ENCODE assay signal across 12 mouse cellular contexts in the genomic region with DNA sequence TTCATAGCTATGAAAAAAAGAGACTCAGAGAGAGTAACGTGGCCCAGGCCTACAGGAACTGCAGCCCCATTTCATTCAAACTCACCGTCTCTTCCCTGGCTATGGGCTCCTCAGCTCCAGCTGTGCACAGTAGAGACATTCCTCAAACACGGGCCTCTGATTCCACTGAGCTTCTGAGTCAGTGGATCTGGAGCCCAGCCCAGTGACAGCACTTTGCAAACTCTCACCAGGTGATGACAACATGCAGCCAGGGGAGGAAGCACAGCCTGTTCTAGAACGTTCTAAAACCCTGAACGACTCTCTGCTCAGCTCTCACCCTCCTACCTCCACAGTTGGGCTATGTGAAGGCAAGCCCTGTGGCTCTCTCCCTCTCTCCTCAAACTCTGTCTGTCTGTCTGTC. TPM values are rescaled to one million over a fixed set of nuclear protein-coding genes. Genes with fewer than 3 reads are reported as not detected.
DNase-seq lines count a peak whose midpoint lies in the region; ATAC-seq and TF ChIP-seq lines count a peak whose summit lies in the region.
"Had no signal": no experiment of that assay in that cellular context is flagged by ENCODE, and none has a peak within 500 bp of the region (broad histone marks: within the 10 kb centered on the region; RNA-seq: fewer than 3 reads in every experiment).

No protein-coding gene starts in this region.

- H3K9me3 ChIP-seq in liver, postnatal 0 days (ENCODE audit: low read length), result no peaks in the 10 kb centered on the region
- no peaks in the 10 kb centered on the region for H3K9me3 ChIP-seq in liver, embryonic 12.5 days (replicated peaks)
- H3K9me3 ChIP-seq: liver, embryonic 13.5 days had no signal

- no peak overlapping the region for H3K27ac ChIP-seq in liver, postnatal 0 days (ENCODE audit: low read depth)
- H3K27ac ChIP-seq in liver, embryonic 12.5 days, result no peak overlapping the region
- H3K27ac ChIP-seq in kidney, adult 2 months (ENCODE audit: insufficient read depth, low read depth, low read length), result no peak overlapping the region
- H3K27ac ChIP-seq: liver, embryonic 13.5 days had no signal

- no peak for TF ChIP-seq CTCF in liver, postnatal 0 days (IDR thresholded peaks at IDR 0.05; ENCODE audit: low read depth)
- no peak for TF ChIP-seq CTCF in kidney, adult 2 months (conservative IDR thresholded peaks at IDR 0.05; ENCODE audit: insufficient read depth, insufficient read length, low read depth, low read length)

- H3K36me3 ChIP-seq in liver, postnatal 0 days (replicated peaks; ENCODE audit: insufficient read depth, low read length), result no peaks in the 10 kb centered on the region
- 0 out of 2 replicates have a peak, but pooled peaks cover 2% of the 10 kb centered on the region for H3K36me3 ChIP-seq in liver, embryonic 12.5 days
- no peaks in the 10 kb centered on the region for H3K36me3 ChIP-seq in kidney, adult 2 months (ENCODE audit: control insufficient read depth, insufficient read depth, low read length)

- H3K4me3 ChIP-seq in liver, postnatal 0 days (ENCODE audit: low read depth, low read length), result no peak overlapping the region
- H3K4me3 ChIP-seq in liver, embryonic 12.5 days, result no peak overlapping the region
- no peak overlapping the region for H3K4me3 ChIP-seq in kidney, adult 2 months (ENCODE audit: insufficient read depth, low read depth, low read length)
- H3K4me3 ChIP-seq: liver, embryonic 13.5 days had no signal

- peak; percentile 59 for ATAC-seq in liver, postnatal 0 days
- ATAC-seq in liver, embryonic 12.5 days, result no peak
- ATAC-seq: forebrain, embryonic 14.5 days; Patski had no signal

- TF ChIP-seq POLR2A in kidney, adult 2 months (IDR thresholded peaks at IDR 0.05; ENCODE audit: low read depth, low read length), result no peak

- H3K4me2 ChIP-seq in liver, postnatal 0 days (ENCODE audit: low read depth, low read length), result no peak overlapping the region
- H3K4me2 ChIP-seq in liver, embryonic 12.5 days, result no peak overlapping the region
- H3K4me2 ChIP-seq: liver, embryonic 13.5 days had no signal

- intact Hi-C loops in heart, postnatal 10 days (cut with DNase I), result loop anchor here (2.0 kb wide), 1 partner anchor 77 kb away; no protein-coding TSS in a partner anchor

- no peak overlapping the region for H3K9ac ChIP-seq in liver, postnatal 0 days (replicated peaks)
- no peak overlapping the region for H3K9ac ChIP-seq in liver, embryonic 12.5 days
- H3K9ac ChIP-seq: liver, embryonic 13.5 days had no signal

- H3K27me3 ChIP-seq in liver, postnatal 0 days (ENCODE audit: insufficient read depth, low read length), result no peaks in the 10 kb centered on the region
- peaks cover 3% of the 10 kb centered on the region; the same call in 1 of the 2 replicates for H3K27me3 ChIP-seq in liver, embryonic 12.5 days (replicated peaks)
- no peaks in the 10 kb centered on the region for H3K27me3 ChIP-seq in kidney, adult 2 months (replicated peaks; ENCODE audit: control insufficient read depth, insufficient read depth, low read length)
- H3K27me3 ChIP-seq: liver, embryonic 13.5 days; Patski had no signal

- DNase-seq in liver, postnatal 0 days, result peak; percentile 40
- peak; percentile 68 to 85 for DNase-seq in adrenal gland, postnatal 36 days
- peak; percentile 60 to 71 for DNase-seq in heart, postnatal 10 days
- peak; percentile 39 for DNase-seq in skeletal muscle tissue, adult 2 months (ENCODE audit: low read depth, low spot score)
- DNase-seq in kidney, adult 2 months, result no peak
- DNase-seq in kidney, postnatal 36 days, result no peak
- no peak for DNase-seq in T-cell, adult 2 months (ENCODE audit: low spot score)
- DNase-seq: cerebellum, adult 9-10 months; liver, embryonic 13.5 days had no signal

- 51% methylated on average over 5 of the region's 5 CpGs for WGBS in liver, postnatal 0 days (ENCODE audit: insufficient replicate concordance)
- 59% methylated on average over 5 of the region's 5 CpGs for WGBS in liver, embryonic 12.5 days (ENCODE audit: insufficient replicate concordance)
- WGBS in kidney, adult 2 months, result 59% methylated on average over 5 of the region's 5 CpGs

- no peak for TF ChIP-seq EP300 in liver, postnatal 0 days (IDR thresholded peaks at IDR 0.05; ENCODE audit: low read depth)

- H3K4me1 ChIP-seq in liver, postnatal 0 days (ENCODE audit: insufficient read depth), result peaks cover 7% of the 10 kb centered on the region; the same call in 1 of the 2 replicates
- peaks cover 36% of the 10 kb centered on the region for H3K4me1 ChIP-seq in liver, embryonic 12.5 days
- H3K4me1 ChIP-seq in kidney, adult 2 months (ENCODE audit: control insufficient read depth, insufficient read depth, low read length), result no peaks in the 10 kb centered on the region

RNA-seq across cellular contexts. Expression of gene Bco1, which starts 1.6 kb away (rescaled TPM):
- polyA plus RNA-seq in liver, postnatal 0 days (2015; fragmentation: Nextera tagmentation; extraction: Ambion mirVana), result 6.6 and 8.1 TPM in 2 replicates
- polyA plus RNA-seq in liver, embryonic 12.5 days (2016; fragmentation: Nextera tagmentation; extraction: Ambion mirVana), result 10.3 and 10.8 TPM in 2 replicates
- total RNA-seq in adrenal gland, postnatal 36 days (2021), result under 1 TPM; 0.30 to 0.79 TPM
- under 1 TPM in 1 of 2 experiments, not detected in 1; 0.14 TPM for total RNA-seq in heart, postnatal 10 days (2021)
- 2.6 and 3.0 TPM in 2 replicates for polyA plus RNA-seq in kidney, adult 2 months (2012; rRNA removed)
- polyA plus RNA-seq: forebrain, embryonic 14.5 days; Patski had no signal

RNA-seq across cellular contexts. Expression of gene Pkd1l2, which starts 11.8 kb away (rescaled TPM):
- 0.06 TPM in 1 of 2 replicates, not detected in the other for polyA plus RNA-seq in liver, postnatal 0 days (2015; fragmentation: Nextera tagmentation; extraction: Ambion mirVana)
- 0.01 and 0.02 TPM in 2 replicates for polyA plus RNA-seq in liver, embryonic 12.5 days (2016; fragmentation: Nextera tagmentation; extraction: Ambion mirVana)
- total RNA-seq in adrenal gland, postnatal 36 days (2021), result 1 to 10 TPM; 1.3 to 3.7 TPM
- total RNA-seq in heart, postnatal 10 days (2021), result under 1 TPM in 1 of 2 experiments, not detected in 1; 0.17 TPM
- 0.04 and 0.08 TPM in 2 replicates for polyA plus RNA-seq in kidney, adult 2 months (2012; rRNA removed)
- polyA plus RNA-seq: forebrain, embryonic 14.5 days; Patski had no signal

Comparison
In these comparisons a context has a peak if more than half of its experiments do, and no peak if none do; other contexts are left out.
1. DNase-seq: peak in liver, postnatal 0 days (single experiment), adrenal gland, postnatal 36 days (2 of 2), heart, postnatal 10 days (2 of 2) and skeletal muscle tissue, adult 2 months (single experiment); none in kidney, adult 2 months (single experiment), kidney, postnatal 36 days (0 of 2) and T-cell, adult 2 months (single experiment).